Mouse (Mus musculus): ENCODE data around the gene Omg. TPM values are rescaled to one million over a fixed set of nuclear protein-coding genes. Genes with fewer than 3 reads are reported as not detected.

The Omg gene
- polyA plus RNA-seq, 1 experiment from 2014 or later, result 0.41 TPM

DNA sequence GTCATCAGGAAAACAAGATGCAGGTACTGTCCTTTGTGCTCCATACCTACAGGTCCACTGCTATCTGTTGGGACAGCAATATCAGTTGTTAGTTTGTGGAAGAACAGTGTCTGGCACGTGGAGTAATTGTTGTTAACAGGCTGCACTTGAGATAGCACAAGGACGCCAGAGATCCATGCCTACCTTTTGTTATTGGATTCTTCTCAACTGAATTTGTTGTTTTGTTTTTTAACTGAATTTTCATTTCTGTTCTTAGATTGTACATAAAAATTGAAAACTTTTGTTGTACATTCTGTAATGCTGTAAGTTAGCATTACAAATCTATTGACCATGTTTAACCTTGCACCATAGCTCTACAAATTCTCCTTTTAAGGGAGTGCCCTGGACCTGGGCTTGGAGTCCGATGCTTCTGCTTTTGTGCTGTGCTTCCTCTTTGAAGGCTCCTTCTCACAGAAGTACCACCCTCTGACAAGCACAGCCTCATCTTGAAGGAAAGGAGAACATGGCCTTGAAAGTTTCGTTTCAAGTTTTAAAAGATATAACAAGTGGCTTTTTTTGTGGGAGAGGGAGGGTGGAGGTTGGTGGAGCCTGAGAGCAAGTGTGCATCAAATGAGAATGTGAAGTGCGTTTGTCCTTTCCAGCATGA, 24.0 kb upstream of the Omg start:
- Histone ChIP-seq H3K27ac (no peak overlapping the region), H3K4me1 (replicated peaks) (no peaks in the 10 kb centered on the region), H3K9me3 (no peaks in the 10 kb centered on the region), H3K36me3 (peaks cover 48% of the 10 kb centered on the region), H3K27me3 (no peaks in the 10 kb centered on the region), H3K4me3 (replicated peaks) (no peak overlapping the region), H3K4me2 (no peak overlapping the region), H3K9ac (replicated peaks) (no peak overlapping the region)
- no peak for ATAC-seq (ENCODE audit: insufficient number of reproducible peaks, insufficient read depth, low FRiP score, low TSS enrichment, low read depth)
- 90% methylated on average over 5 of the region's 5 CpGs for WGBS

DNA sequence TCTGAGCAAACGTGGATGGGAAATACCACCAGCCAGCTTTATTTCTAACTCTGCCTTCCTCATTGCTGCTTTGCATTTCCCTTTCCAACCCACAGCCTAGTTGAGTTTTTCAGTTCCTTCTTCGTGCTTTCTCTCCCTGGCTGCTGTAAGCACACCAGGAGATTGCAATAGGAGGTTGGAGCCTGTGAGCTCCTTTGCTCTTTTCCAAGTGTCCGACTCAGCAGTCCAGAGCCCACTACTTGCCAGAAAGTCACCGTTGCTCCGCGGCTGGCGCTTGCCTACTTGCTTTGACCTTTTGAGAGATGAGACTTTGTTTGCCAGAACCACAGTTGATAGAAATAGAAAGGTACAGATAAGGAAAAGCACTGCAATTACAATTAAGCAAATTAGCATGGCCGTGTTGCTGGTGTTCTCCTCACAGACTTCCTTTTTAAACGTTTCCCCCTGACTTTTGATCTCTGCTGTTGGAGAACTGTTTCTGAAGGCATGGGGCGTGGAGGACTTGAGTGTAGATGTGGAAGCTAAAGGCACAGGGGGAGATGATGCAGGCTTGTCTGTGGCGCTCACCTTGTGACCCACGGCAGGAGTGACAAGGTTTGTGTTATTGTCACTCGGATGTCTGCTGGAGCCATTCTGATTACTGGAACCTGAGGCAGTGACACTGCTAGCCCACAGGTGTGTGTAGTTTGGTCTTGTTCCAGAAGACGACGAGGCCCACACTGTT, 23.3 kb upstream of the Omg start:
- Histone ChIP-seq H3K36me3 (peaks cover 44% of the 10 kb centered on the region), H3K4me2 (no peak overlapping the region), H3K9me3 (no peaks in the 10 kb centered on the region), H3K27me3 (no peaks in the 10 kb centered on the region), H3K4me1 (replicated peaks) (no peaks in the 10 kb centered on the region), H3K4me3 (replicated peaks) (no peak overlapping the region), H3K27ac (no peak overlapping the region), H3K9ac (replicated peaks) (no peak overlapping the region)
- WGBS, result 79% methylated on average over 15 of the region's 15 CpGs
- no peak for ATAC-seq (ENCODE audit: insufficient number of reproducible peaks, insufficient read depth, low FRiP score, low TSS enrichment, low read depth)

GRCm38 (mm10) chr11:79526549-79526948, 22.7 kb upstream of the Omg start:
- H3K4me3 ChIP-seq (replicated peaks), result no peak overlapping the region
- ATAC-seq (ENCODE audit: insufficient number of reproducible peaks, insufficient read depth, low FRiP score, low TSS enrichment, low read depth), result no peak
- WGBS, result 95% methylated on average over 3 of the region's 3 CpGs

DNA sequence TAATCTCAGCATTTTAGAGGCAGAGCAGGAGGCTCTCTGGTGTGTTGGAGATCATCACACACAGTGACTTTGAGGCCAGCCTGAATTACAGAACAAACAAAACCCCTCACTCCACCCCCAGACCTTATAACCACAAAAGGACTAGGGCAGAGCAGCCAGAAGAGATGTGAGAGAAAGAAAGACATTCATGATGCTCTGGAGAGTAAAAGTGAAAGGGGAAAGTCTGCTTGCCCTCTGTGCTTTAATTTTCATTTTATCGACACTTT, 20.4 kb upstream of the Omg start:
- ATAC-seq (ENCODE audit: insufficient number of reproducible peaks, insufficient read depth, low FRiP score, low TSS enrichment, low read depth), result no peak
- peaks cover 30% of the 10 kb centered on the region for H3K36me3 ChIP-seq
- H3K4me2 ChIP-seq, result no peak overlapping the region
- H3K27ac ChIP-seq, result no peak overlapping the region
- no peaks in the 10 kb centered on the region for H3K27me3 ChIP-seq
- no peaks in the 10 kb centered on the region for H3K9me3 ChIP-seq
- H3K4me1 ChIP-seq (replicated peaks), result no peaks in the 10 kb centered on the region
- no peak overlapping the region for H3K9ac ChIP-seq (replicated peaks)
- no peak overlapping the region for H3K4me3 ChIP-seq (replicated peaks)
- WGBS, result 86% methylated on average over 1 of the region's 1 CpGs

More at GRCm38 (mm10) chr11:79526549-79526948, 22.7 kb upstream of the Omg start:
- no peaks in the 10 kb centered on the region for H3K9me3 ChIP-seq
- no peak overlapping the region for H3K9ac ChIP-seq (replicated peaks)
- no peak overlapping the region for H3K4me2 ChIP-seq
- H3K27ac ChIP-seq, result no peak overlapping the region
- H3K36me3 ChIP-seq, result peaks cover 40% of the 10 kb centered on the region
- no peaks in the 10 kb centered on the region for H3K4me1 ChIP-seq (replicated peaks)
- no peaks in the 10 kb centered on the region for H3K27me3 ChIP-seq

DNA sequence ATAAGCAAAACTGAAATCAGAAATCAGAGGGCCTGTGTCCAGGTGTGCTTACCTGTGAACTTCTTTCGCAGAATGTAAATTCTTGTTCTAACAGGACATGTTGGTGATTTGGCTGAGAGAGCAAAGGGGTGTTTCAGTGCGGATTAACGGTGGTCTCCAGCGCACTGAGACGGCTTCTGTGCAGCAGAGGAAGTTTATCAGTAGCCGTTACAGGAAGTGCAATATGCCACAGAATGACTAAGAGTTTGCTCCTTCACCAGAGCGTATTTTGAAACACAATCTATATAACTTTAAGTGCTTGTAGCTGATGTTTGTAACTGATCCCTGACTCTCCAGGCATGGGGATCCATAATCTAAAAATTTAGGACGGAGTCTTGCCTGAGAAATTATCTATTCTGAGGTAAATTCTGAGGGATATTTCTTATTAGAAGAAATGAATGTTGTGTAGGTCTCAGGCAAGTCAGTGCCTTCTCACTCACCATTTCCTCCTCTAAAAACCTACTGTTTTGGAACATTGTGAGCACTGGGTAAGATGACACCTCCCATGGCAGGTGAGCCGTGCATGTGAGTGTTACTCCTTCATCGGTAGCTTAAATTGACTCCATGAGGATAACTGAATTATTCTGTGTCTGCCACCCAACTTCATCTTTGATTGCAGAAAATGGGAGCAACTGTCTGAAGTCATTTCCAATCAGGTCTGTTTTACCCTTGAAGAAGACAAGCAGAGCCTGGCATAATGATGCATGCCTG, 19.9 kb upstream of the Omg start, which contains the start of gene Evi2b:
Gene Evi2b, minus strand, starts transcription at position 203 of the 750 bp plus-strand sequence.
- no peak for ATAC-seq (ENCODE audit: insufficient number of reproducible peaks, insufficient read depth, low FRiP score, low TSS enrichment, low read depth)
- Histone ChIP-seq H3K9me3 (no peaks in the 10 kb centered on the region), H3K27me3 (no peaks in the 10 kb centered on the region), H3K4me1 (replicated peaks) (no peaks in the 10 kb centered on the region), H3K27ac (no peak within 1 kb of the TSS), H3K9ac (replicated peaks) (no peak within 1 kb of the TSS), H3K36me3 (peaks cover 26% of the 10 kb centered on the region), H3K4me2 (no peak within 1 kb of the TSS), H3K4me3 (replicated peaks) (no peak within 1 kb of the TSS)
- 78% methylated on average over 10 of the region's 10 CpGs for WGBS

GRCm38 (mm10) chr11:79522944-79523343, 19.1 kb upstream of the Omg start:
- no peaks in the 10 kb centered on the region for H3K4me1 ChIP-seq (replicated peaks)
- no peak overlapping the region for H3K4me2 ChIP-seq
- H3K9ac ChIP-seq (replicated peaks), result no peak overlapping the region
- ATAC-seq (ENCODE audit: insufficient number of reproducible peaks, insufficient read depth, low FRiP score, low TSS enrichment, low read depth), result no peak
- no peak overlapping the region for H3K27ac ChIP-seq
- WGBS, result 90% methylated on average over 1 of the region's 1 CpGs
- no peaks in the 10 kb centered on the region for H3K9me3 ChIP-seq
- no peak overlapping the region for H3K4me3 ChIP-seq (replicated peaks)
- no peaks in the 10 kb centered on the region for H3K27me3 ChIP-seq
- peaks cover 18% of the 10 kb centered on the region for H3K36me3 ChIP-seq

DNA sequence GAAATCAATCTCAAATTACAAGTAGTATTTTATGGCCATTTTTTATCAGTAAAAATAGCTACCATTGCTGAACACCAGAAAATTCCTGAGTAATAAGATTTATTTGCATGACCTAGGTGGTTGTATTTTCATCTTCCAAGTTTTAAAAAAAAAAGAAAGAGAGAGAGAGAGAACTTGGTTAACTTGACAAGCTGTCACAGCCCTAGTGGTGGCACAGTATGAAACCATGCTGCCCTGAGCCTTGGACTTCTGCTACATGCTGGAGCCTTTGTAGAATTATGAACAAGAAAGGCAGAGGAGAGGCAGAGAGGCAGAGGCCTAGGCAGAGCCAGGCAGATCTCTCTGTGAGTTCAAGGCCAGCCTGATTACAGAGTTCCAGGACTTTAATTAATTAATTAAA, 18.0 kb upstream of the Omg start:
- no peak for ATAC-seq (ENCODE audit: insufficient number of reproducible peaks, insufficient read depth, low FRiP score, low TSS enrichment, low read depth)
- H3K4me1 ChIP-seq (replicated peaks), result no peaks in the 10 kb centered on the region
- H3K4me2 ChIP-seq, result no peak overlapping the region
- no peaks in the 10 kb centered on the region for H3K27me3 ChIP-seq
- H3K4me3 ChIP-seq (replicated peaks), result no peak overlapping the region
- no peaks in the 10 kb centered on the region for H3K9me3 ChIP-seq
- no peak overlapping the region for H3K27ac ChIP-seq
- H3K36me3 ChIP-seq, result peaks cover 8% of the 10 kb centered on the region
- no peak overlapping the region for H3K9ac ChIP-seq (replicated peaks)

- no peaks in the 10 kb centered on the region for H3K4me1 ChIP-seq (replicated peaks)
- no peaks in the 10 kb centered on the region for H3K27me3 ChIP-seq
- no peak overlapping the region for H3K4me3 ChIP-seq (replicated peaks)
- H3K9ac ChIP-seq (replicated peaks), result no peak overlapping the region
- H3K36me3 ChIP-seq, result peaks cover 6% of the 10 kb centered on the region
- H3K4me2 ChIP-seq, result no peak overlapping the region
- ATAC-seq (ENCODE audit: insufficient number of reproducible peaks, insufficient read depth, low FRiP score, low TSS enrichment, low read depth), result no peak
- no peak overlapping the region for H3K27ac ChIP-seq
- H3K9me3 ChIP-seq, result no peaks in the 10 kb centered on the region
Measured at GRCm38 (mm10) chr11:79520772-79521171, 16.9 kb upstream of the Omg start.

DNA sequence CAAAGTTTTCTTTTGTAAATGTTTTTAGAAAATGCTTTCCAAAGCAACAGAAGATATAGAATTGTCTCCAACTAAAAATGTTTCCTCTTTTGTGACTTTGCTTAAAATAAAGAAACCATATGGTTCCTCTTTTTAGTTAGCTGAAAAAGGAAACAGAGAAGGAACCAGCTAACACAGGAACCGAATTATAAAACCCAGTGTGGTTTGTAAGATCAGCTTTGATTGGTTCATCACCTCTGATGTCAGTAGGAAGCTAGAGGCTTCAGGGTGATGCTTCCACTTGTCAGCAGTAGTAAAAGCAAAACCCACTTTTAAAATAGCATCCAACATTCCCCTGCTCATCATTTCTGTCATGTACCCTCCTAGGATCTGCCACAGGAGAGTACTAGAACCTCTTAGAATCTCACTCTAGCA, 16.0 kb upstream of the Omg start:
- H3K4me1 ChIP-seq (replicated peaks), result no peaks in the 10 kb centered on the region
- no peak for ATAC-seq (ENCODE audit: insufficient number of reproducible peaks, insufficient read depth, low FRiP score, low TSS enrichment, low read depth)
- H3K27me3 ChIP-seq, result no peaks in the 10 kb centered on the region
- H3K9ac ChIP-seq (replicated peaks), result no peak overlapping the region
- no peak overlapping the region for H3K27ac ChIP-seq
- 80% methylated on average over 1 of the region's 1 CpGs for WGBS
- H3K9me3 ChIP-seq, result no peaks in the 10 kb centered on the region
- H3K36me3 ChIP-seq, result peaks cover 11% of the 10 kb centered on the region
- no peak overlapping the region for H3K4me2 ChIP-seq
- H3K4me3 ChIP-seq (replicated peaks), result no peak overlapping the region

DNA sequence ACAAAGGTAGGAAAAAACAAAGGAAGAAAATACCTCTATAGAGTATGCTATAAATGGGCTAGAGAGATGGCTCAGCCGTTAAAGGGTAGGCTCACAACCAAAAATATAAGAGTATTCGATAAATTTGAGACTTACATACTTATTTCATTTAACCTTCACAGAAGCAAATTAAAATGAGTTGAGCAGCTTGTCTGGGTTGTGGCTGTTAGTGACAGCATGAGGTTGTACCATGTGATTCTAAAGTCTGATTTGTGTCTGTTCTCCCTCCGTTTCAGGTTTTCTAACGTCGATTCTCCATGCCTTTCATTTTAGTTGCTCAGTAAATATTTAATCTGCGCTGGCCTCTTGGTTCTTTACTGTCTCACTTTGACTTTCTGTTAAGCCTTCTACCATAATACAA, 15.4 kb upstream of the Omg start:
- H3K4me2 ChIP-seq, result no peak overlapping the region
- no peaks in the 10 kb centered on the region for H3K27me3 ChIP-seq
- WGBS, result 92% methylated on average over 6 of the region's 6 CpGs
- H3K4me1 ChIP-seq (replicated peaks), result no peaks in the 10 kb centered on the region
- H3K27ac ChIP-seq, result no peak overlapping the region
- H3K9ac ChIP-seq (replicated peaks), result no peak overlapping the region
- no peaks in the 10 kb centered on the region for H3K9me3 ChIP-seq
- no peak overlapping the region for H3K4me3 ChIP-seq (replicated peaks)
- ATAC-seq (ENCODE audit: insufficient number of reproducible peaks, insufficient read depth, low FRiP score, low TSS enrichment, low read depth), result no peak
- H3K36me3 ChIP-seq, result peaks cover 11% of the 10 kb centered on the region

GRCm38 (mm10) chr11:79515798-79516197, 11.9 kb upstream of the Omg start:
- Histone ChIP-seq H3K36me3 (peaks cover 4% of the 10 kb centered on the region; the same call in 1 of the 2 replicates), H3K4me2 (no peak overlapping the region), H3K27ac (no peak overlapping the region), H3K27me3 (no peaks in the 10 kb centered on the region), H3K4me3 (replicated peaks) (no peak overlapping the region), H3K9ac (replicated peaks) (no peak overlapping the region), H3K9me3 (no peaks in the 10 kb centered on the region), H3K4me1 (replicated peaks) (no peaks in the 10 kb centered on the region)
- no peak for ATAC-seq (ENCODE audit: insufficient number of reproducible peaks, insufficient read depth, low FRiP score, low TSS enrichment, low read depth)
- 97% methylated on average over 2 of the region's 2 CpGs for WGBS
